Mouse (Mus musculus): ENCODE measurements at regions not wholly inside any gene's neighbourhood (a gene's known extent, or its start where the extent isn't known, plus 50 kb on each side); places are given as distances from the start of the nearest gene placed in this dataset.

DNA sequence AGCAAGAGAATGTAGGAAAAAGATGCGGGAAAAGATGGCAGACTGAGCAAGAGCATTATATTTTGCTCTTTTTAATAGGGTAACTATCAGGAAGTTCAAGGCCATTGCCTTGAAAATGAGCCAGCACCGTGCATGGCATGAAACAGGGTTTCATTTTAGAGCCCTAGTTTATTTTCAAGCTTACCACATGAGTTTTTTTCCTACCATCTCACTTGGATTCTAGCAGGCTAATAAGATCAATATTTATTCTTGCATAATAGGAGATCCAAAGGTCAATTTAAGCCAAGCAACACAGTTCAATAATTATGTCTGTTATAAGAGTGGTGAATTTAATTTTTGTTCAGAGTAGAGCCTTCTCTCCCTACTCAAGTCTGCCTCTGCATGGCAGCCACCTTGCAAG lies 149.9 kb upstream of the Plppr1 start:
- Histone ChIP-seq H3K27me3 (replicated peaks; ENCODE audit: low read depth, poor library complexity, severe bottlenecking) (no peaks in the 10 kb centered on the region), H3K9me3 (no peaks in the 10 kb centered on the region), H3K4me3 (no peak overlapping the region), H3K4me1 (no peaks in the 10 kb centered on the region), H3K36me3 (replicated peaks) (no peaks in the 10 kb centered on the region), H3K27ac (replicated peaks) (no peak overlapping the region)
- WGBS: 83% methylated on average over 2 of the region's 2 CpGs
- no peak for DNase-seq (ENCODE audit: low spot score)

DNA sequence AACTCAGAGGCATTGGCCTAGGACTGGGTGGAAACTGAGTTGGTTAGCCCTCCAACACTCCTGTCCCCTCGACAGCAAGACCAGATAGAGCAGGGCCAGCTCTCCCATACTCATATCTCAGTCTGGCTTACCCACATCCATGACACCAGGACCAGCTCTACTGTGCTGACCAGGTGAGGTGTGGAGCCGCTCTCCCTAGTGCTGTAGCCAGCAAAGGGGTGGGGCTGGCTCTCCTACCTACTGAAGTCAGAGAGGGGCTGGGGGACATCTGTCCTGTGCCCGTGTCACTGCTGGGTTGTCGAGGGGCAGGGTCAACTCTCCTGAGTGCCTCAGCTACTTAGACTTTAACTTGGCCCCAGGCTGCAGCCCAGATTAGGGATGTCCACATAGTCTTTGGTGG lies 145.8 kb upstream of the Plppr1 start:
- Histone ChIP-seq H3K36me3 (replicated peaks) (no peaks in the 10 kb centered on the region), H3K9me3 (no peaks in the 10 kb centered on the region), H3K4me1 (no peaks in the 10 kb centered on the region), H3K4me3 (no peak overlapping the region), H3K27ac (replicated peaks) (no peak overlapping the region), H3K27me3 (replicated peaks; ENCODE audit: low read depth, poor library complexity, severe bottlenecking) (no peaks in the 10 kb centered on the region)
- 76% methylated on average over 4 of the region's 4 CpGs for WGBS
- no peak for DNase-seq (ENCODE audit: low spot score)

DNA sequence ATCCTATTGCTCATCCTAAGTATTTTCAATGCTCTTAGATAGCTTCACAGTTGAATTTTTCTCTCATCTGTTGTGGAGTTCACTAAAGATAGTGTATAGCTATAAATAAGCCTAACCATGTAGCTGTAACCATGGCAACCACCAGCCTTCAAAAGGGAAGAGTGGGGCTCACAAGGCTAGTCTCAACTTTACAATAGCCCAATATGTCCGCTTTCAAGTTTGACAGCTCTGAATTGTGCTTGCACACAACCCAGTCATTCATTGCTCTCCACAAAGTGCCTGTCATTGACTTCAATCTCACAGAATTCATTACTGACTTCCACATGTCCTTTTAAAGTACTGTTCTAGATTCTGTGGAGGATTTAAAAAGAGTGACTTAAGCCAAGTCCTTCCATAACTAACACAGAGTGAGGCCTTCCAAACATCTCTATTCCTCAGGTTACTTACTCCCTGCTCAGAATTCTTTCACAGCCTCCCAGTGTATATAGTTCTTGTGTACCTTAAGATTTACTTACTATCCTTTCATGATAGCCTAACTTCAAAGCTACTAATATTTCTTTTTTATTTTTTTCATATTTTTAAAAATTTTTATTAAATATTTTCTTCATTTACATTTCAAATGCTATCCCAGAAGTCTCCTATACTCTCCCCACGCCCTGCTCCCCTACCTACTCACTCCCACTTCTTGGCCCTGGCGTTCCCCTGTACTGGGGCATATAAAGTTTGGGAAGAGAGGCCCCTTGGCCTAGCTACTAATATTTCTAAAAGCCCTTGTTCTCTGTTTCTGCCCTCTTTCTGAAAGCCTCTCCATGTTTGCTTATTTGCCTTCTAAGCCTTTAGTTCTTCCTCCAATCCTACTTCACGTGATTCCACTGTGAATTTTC lies 134.3 kb upstream of the Plppr1 start:
- H3K4me3 ChIP-seq: no peak overlapping the region
- no peaks in the 10 kb centered on the region for H3K4me1 ChIP-seq
- H3K9me3 ChIP-seq: no peaks in the 10 kb centered on the region
- no peaks in the 10 kb centered on the region for H3K36me3 ChIP-seq (replicated peaks)
- WGBS: 77% methylated on average over 4 of the region's 4 CpGs
- no peaks in the 10 kb centered on the region for H3K27me3 ChIP-seq (replicated peaks; ENCODE audit: low read depth, poor library complexity, severe bottlenecking)
- no peak overlapping the region for H3K27ac ChIP-seq (replicated peaks)
- no peak for DNase-seq (ENCODE audit: low spot score)

DNA sequence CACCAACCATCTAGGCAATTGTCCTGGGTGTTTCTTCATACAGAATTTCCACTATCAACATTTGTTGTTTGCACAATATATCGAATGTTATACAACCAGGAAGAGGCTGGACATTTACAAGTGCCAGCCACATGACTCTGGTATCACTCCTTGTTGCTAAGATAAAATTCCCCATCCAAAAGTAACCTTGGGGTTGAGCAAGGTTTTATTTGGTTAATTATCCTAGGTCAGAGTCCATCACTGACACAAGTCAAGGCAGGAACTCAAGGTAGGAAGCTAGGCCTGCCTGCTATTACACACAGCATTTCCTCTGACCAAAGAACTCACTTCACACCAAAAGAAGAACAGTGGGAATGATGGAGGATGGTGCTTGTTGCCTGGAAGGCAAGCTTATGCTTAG lies 120.7 kb upstream of the Plppr1 start:
- Histone ChIP-seq H3K36me3 (replicated peaks) (no peaks in the 10 kb centered on the region), H3K4me1 (no peaks in the 10 kb centered on the region), H3K4me3 (no peak overlapping the region), H3K27me3 (replicated peaks; ENCODE audit: low read depth, poor library complexity, severe bottlenecking) (no peaks in the 10 kb centered on the region), H3K27ac (replicated peaks) (no peak overlapping the region), H3K9me3 (no peaks in the 10 kb centered on the region)
- 86% methylated on average over 1 of the region's 1 CpGs for WGBS
- DNase-seq (ENCODE audit: low spot score): no peak

DNA sequence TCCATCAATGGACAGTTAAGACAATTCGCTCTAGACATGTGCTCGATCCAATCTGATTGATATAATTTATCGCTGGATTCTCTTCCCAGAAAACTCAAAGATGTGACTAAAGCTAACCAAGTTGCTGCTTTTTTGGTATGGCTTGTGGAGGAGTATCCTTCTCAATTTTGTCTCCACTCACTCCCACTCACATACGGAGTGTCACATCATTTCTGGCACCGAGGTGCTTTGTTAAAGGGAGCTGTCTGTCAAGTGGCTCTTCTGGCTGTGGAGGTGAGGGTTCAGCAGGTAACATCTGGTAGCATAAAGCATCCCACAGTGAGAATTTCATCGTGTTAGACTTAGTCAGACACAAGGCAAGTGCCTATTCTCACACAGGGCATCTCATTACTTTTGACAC lies 120.2 kb upstream of the Plppr1 start:
- Histone ChIP-seq H3K9me3 (no peaks in the 10 kb centered on the region), H3K4me3 (no peak overlapping the region), H3K36me3 (replicated peaks) (no peaks in the 10 kb centered on the region), H3K27me3 (replicated peaks; ENCODE audit: low read depth, poor library complexity, severe bottlenecking) (no peaks in the 10 kb centered on the region), H3K27ac (replicated peaks) (no peak overlapping the region), H3K4me1 (no peaks in the 10 kb centered on the region)
- DNase-seq (ENCODE audit: low spot score): no peak
- WGBS: 87% methylated on average over 6 of the region's 6 CpGs

DNA sequence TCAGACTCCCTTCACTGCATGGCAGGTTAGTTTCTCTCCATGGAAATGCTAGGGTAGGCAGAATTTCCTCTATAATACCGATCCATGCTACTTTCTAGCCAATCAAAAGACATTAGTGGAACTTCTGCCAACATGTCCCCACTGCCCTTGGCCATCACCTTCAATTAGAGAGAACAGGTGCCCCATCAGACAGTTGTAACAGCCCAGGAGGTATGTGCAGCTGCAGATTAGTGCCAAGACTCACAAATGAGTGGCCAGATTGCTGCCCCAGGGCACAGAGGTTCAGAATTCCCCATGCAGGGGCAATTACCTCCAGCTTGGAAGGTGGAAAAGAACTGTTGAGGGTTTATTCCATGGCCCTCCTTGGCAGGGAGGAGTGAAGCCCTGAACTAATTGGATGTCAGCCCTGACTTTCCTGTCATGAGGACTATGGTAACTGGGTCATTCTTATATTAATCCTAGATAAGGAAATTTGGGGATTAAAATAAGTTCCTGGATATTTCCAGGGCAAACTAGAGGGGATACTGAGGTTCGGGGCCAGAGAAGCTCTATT lies 113.7 kb upstream of the Plppr1 start:
- H3K9me3 ChIP-seq: no peaks in the 10 kb centered on the region
- WGBS: 74% methylated on average over 2 of the region's 2 CpGs
- no peaks in the 10 kb centered on the region for H3K4me1 ChIP-seq
- no peak overlapping the region for H3K27ac ChIP-seq (replicated peaks)
- H3K36me3 ChIP-seq (replicated peaks): no peaks in the 10 kb centered on the region
- no peak for DNase-seq (ENCODE audit: low spot score)
- no peak overlapping the region for H3K4me3 ChIP-seq
- H3K27me3 ChIP-seq (replicated peaks; ENCODE audit: low read depth, poor library complexity, severe bottlenecking): no peaks in the 10 kb centered on the region

DNA sequence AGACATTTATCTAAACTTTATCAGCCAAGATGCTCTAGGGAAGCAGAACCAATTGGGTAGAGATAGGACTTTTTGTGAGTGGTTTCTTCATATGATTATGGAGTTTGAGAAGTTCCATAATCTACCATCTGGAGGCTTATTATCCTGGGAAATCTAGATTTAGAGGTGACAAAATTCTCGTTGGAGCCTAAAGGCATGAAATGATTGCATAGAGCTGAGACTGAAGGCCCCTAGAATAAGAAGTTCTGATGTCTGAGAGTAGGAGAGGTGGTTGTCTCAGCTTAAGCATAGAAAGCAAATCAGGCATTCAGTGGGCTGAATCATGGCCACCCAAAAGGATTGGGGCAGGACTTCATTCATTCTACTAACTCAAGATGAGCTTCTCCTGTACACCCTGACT lies 106.1 kb upstream of the Plppr1 start:
- Histone ChIP-seq H3K36me3 (replicated peaks) (no peaks in the 10 kb centered on the region), H3K27me3 (replicated peaks; ENCODE audit: low read depth, poor library complexity, severe bottlenecking) (no peaks in the 10 kb centered on the region), H3K4me1 (no peaks in the 10 kb centered on the region), H3K27ac (replicated peaks) (no peak overlapping the region), H3K4me3 (no peak overlapping the region), H3K9me3 (no peaks in the 10 kb centered on the region)
- no peak for DNase-seq (ENCODE audit: low spot score)
- WGBS: 64% methylated on average over 1 of the region's 1 CpGs

DNA sequence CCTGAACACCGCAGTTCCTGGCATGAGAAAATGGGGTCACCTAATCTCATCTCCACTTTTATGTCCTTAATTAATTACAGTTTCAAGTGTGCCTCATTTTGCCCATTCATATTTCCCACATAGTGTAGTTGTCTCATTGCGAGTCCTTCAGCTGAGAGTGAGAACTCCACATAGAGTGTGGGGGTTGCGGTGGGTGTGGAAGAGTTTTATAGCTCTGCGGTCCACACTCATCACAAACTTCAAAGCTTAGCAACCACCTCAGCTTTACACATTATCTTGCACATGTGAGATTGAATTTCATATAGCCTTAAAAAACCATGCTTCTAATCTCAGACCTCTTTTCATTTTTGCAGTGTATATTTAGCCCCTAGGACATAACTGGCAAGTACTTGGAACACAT lies 83.3 kb upstream of the Plppr1 start:
- no peaks in the 10 kb centered on the region for H3K36me3 ChIP-seq (replicated peaks)
- no peaks in the 10 kb centered on the region for H3K9me3 ChIP-seq
- H3K4me1 ChIP-seq: no peaks in the 10 kb centered on the region
- no peaks in the 10 kb centered on the region for H3K27me3 ChIP-seq (replicated peaks; ENCODE audit: low read depth, poor library complexity, severe bottlenecking)
- no peak overlapping the region for H3K4me3 ChIP-seq
- DNase-seq (ENCODE audit: low spot score): no peak
- WGBS: 93% methylated on average over 4 of the region's 4 CpGs
- no peak overlapping the region for H3K27ac ChIP-seq (replicated peaks)

DNA sequence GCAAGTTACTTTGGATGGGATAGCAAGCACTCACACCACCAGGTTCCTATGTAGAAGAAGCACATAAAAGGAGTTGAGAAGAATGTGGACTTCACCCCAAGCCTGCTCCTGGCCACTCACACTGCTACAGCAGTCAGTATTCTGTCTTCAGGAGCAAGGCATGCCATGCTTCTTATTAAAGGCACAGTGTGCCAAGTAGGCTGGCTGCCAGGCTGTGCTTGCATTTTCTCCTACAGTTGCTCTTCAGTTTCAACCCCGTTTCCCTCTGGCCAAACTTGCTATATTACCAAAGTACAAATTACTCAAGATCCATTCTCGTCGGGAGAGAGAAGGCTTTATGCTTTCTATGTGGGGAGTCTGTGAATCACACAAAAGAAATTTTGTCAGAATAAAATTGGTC lies 67.1 kb upstream of the Plppr1 start:
- Histone ChIP-seq H3K27me3 (replicated peaks; ENCODE audit: low read depth, poor library complexity, severe bottlenecking) (no peaks in the 10 kb centered on the region), H3K4me1 (no peaks in the 10 kb centered on the region), H3K36me3 (replicated peaks) (no peaks in the 10 kb centered on the region), H3K4me3 (no peak overlapping the region), H3K27ac (replicated peaks) (no peak overlapping the region), H3K9me3 (no peaks in the 10 kb centered on the region)
- WGBS: 84% methylated on average over 3 of the region's 3 CpGs
- no peak for DNase-seq (ENCODE audit: low spot score)

Measured in embryonic facial prominence, embryonic 10.5 days (tissue).